Mouse (Mus musculus) heart, adult 2 months (tissue): ENCODE data around the gene Tmem211. TPM values are rescaled to one million over a fixed set of nuclear protein-coding genes. Genes with fewer than 3 reads are reported as not detected.

Source experiments
- DNase-seq, 2 experiments: peaks; one replicate each; pipeline ENCODE4 v3.0.0; 2021
- H3K27ac ChIP-seq: fragments of 200-600 bp; 2 replicates; pipeline ENCODE4 v1.8.1; 2022
- H3K27me3 ChIP-seq: fragments of 200-500 bp; 2 replicates; pipeline ENCODE4 v1.6.1; 2012; ENCODE audit warnings: mild to moderate bottlenecking, low read length, inconsistent platforms, mixed read lengths; ENCODE audit not compliant: control insufficient read depth, insufficient read depth
- H3K36me3 ChIP-seq: fragments of 200-500 bp; 2 replicates; pipeline ENCODE4 v1.6.1; 2012; ENCODE audit warnings: low read length, inconsistent platforms; ENCODE audit not compliant: control insufficient read depth, insufficient read depth
- H3K4me1 ChIP-seq: fragments of 200-500 bp; 2 replicates; pipeline ENCODE4 v1.6.1; 2011; ENCODE audit warnings: low read length; ENCODE audit not compliant: control insufficient read depth, insufficient read depth
- H3K4me3 ChIP-seq: fragments of 200-600 bp; 2 replicates; pipeline ENCODE4 v1.8.1; 2022
- H3K79me2 ChIP-seq: fragments of 200-500 bp; replicated peaks from 2 replicates; pipeline ENCODE4 v1.6.1; 2012; ENCODE audit warnings: mild to moderate bottlenecking, inconsistent platforms, low read length, moderate library complexity, mixed read lengths; ENCODE audit not compliant: control insufficient read depth, insufficient read depth
- H3K9ac ChIP-seq: fragments of 200-500 bp; 2 replicates; pipeline ENCODE4 v1.6.1; 2012; ENCODE audit warnings: low read depth, mild to moderate bottlenecking, control low read depth, inconsistent platforms, low read length, mixed read lengths
- CTCF ChIP-seq: fragments of 200-600 bp; IDR thresholded peaks from 2 replicates; pipeline ENCODE4 v1.8.1; 2022; ENCODE audit warnings: antibody characterized with exemption, mild to moderate bottlenecking, moderate library complexity
- EP300 ChIP-seq: fragments of 200-500 bp; IDR thresholded peaks from 2 replicates; pipeline ENCODE4 v1.6.1; 2011; ENCODE audit warnings: low read depth, low read length, control low read depth; ENCODE audit not compliant: insufficient read depth
- POLR2A ChIP-seq: fragments of 200-500 bp; IDR thresholded peaks from 2 replicates; pipeline ENCODE4 v1.6.1; 2011; ENCODE audit warnings: mild to moderate bottlenecking, low read depth, low read length, control low read depth; ENCODE audit not compliant: insufficient read depth
- WGBS: fragments of 180-500 bp; shearing (Covaris S2); methylation state at CpG from one replicate; pipeline ENCODE4 v1.1.7; 2018; 5-methylcytosine and 5-hydroxymethylcytosine counted together
- intact Hi-C: fragments of 180-260 bp; cut with DNase I; formaldehyde crosslinking; loops from one replicate; pipeline ENCODE4 v1.15.1; 2025
- polyA plus RNA-seq: library from polyadenylated mRNA; depleted of rRNA; stranded (reverse); fragments of >200 nt; gene quantifications from 2 replicates; pipeline ENCODE4 v1.2.3, GENCODE M21; 2012
- total RNA-seq, 2 experiments: library from RNA; stranded (reverse); gene quantifications; 2 replicates each; pipeline ENCODE4 v1.2.3; 2021

Gene Tmem211
- total and polyA plus RNA-seq, 3 experiments = not detected

DNA sequence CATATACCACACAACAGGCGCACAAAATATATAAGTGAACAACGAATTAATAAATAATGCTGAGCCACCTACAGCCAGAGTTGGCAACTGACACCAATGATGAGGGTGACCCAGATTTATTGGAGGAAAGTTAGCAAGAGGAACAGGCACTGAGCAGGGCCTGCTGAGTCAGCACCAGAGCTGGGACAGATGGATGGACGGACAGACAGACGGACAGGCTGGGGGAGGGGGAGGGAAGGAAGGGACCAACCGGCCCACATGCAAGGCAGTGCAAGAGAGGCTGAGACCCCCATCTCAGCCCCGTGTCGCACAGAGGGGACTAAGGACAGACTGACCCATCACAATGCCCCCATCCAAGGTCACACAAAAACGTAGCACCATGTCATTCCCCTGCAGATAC lies 12.7 kb upstream of the Tmem211 start:
- TF ChIP-seq CTCF (no peak), POLR2A (no peak), EP300 (no peak)
- H3K4me3 ChIP-seq = no peak overlapping the region; the same call in 1 of the 2 replicates
- no peak overlapping the region for H3K9ac ChIP-seq
- H3K4me1 ChIP-seq = peaks cover 45% of the 10 kb centered on the region
- no peaks in the 10 kb centered on the region for H3K79me2 ChIP-seq
- no peaks in the 10 kb centered on the region; the same call in none of the 2 replicates for H3K36me3 ChIP-seq
- H3K27ac ChIP-seq = peak overlapping the region; percentile 70
- 60% methylated on average over 8 of the region's 8 CpGs for WGBS
- DNase-seq = no peak
- H3K27me3 ChIP-seq = no peaks in the 10 kb centered on the region
- intact Hi-C loops = no loop called here

DNA sequence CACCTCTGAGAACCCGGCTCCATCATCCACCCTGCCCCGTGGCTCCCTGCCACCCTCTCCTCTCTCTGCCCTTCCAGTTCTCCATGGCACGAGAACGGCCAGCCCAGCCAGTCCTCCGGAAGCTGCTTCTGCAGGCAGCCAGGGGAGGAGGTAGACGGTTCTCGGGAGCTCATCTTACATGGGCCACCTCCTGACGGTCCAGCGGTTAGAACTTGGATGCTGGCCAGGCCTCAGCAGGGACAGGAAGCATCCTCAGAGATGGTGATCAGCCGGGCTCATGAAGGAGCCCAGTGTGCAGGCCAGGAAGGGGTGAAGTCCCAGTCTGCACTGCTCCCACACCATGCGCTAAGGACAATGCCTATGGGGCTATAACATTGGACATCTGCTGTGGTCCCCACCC lies 12.3 kb upstream of the Tmem211 start:
- WGBS = 24% methylated on average over 11 of the region's 11 CpGs
- Histone ChIP-seq H3K79me2 (no peaks in the 10 kb centered on the region), H3K27ac (peak overlapping the region; percentile 70), H3K4me3 (no peak overlapping the region; the same call in 1 of the 2 replicates), H3K27me3 (no peaks in the 10 kb centered on the region), H3K4me1 (peaks cover 44% of the 10 kb centered on the region), H3K36me3 (no peaks in the 10 kb centered on the region; the same call in none of the 2 replicates), H3K9ac (no peak overlapping the region)
- intact Hi-C loops = no loop called here
- TF ChIP-seq CTCF = no peak
- TF ChIP-seq EP300 = 0 out of 2 replicates have a peak, but pooled peaks have one; percentile 25
- DNase-seq = peak; percentile 57 to 71

DNA sequence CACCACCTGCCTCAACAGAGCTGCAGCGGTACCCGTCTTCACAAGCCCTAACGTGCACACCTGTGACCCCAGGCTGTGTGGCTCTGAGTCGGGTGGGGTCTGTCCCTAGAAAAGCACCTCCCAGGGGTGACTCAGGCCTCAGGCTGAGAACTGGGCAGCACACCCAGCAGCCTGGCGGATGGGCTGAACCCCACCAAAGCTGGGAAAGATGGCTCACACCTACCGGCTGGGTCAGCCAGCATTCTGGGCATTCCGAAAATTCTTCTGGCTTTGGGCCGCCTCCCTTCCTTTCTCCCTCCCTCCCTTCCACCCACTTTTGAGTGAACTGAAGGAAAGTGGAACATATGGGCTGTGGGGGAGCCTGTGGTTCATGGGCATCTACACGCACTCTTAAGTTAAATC lies 11.1 kb upstream of the Tmem211 start:
- Histone ChIP-seq H3K27ac (peak overlapping the region; percentile 70), H3K9ac (no peak overlapping the region), H3K36me3 (no peaks in the 10 kb centered on the region), H3K4me3 (no peak overlapping the region), H3K79me2 (no peaks in the 10 kb centered on the region), H3K4me1 (peaks cover 42% of the 10 kb centered on the region), H3K27me3 (no peaks in the 10 kb centered on the region)
- no peak for TF ChIP-seq CTCF
- TF ChIP-seq POLR2A = no peak
- 0 out of 2 replicates have a peak, but pooled peaks have one; percentile 7 for TF ChIP-seq EP300
- DNase-seq = no peak
- 52% methylated on average over 9 of the region's 9 CpGs for WGBS
- intact Hi-C loops = no loop called here

DNA sequence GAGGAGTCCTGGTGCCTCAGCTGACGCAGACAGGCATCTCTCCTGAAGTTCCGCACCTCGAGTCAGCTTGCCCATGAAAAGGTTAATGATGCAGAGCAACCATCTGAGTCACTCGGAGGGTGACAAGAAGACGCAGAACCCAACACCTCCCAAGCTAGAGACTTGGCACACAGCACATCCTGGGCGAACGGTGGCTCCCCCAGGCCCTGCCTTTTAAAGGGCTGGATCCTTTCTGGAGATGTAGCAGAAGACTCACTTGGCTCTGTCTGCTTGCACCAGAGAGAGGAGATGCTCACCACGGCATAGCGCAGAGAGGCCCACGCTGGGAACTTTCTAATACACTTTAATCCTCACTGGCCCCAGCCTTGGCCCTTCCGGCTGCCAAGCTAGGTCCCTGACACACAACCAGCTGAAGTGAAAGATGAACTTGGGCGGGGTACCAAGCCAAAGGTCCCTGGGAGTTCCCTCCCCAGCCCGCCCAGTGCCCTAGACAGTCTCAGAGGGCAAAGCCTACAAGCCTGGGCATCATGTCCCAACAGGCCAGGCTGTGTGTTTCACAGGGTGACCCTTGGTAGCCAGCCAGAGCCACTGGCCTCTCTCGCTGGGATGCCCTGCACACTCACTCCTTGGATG lies 10.3 kb upstream of the Tmem211 start:
- no peaks in the 10 kb centered on the region for H3K79me2 ChIP-seq

DNA sequence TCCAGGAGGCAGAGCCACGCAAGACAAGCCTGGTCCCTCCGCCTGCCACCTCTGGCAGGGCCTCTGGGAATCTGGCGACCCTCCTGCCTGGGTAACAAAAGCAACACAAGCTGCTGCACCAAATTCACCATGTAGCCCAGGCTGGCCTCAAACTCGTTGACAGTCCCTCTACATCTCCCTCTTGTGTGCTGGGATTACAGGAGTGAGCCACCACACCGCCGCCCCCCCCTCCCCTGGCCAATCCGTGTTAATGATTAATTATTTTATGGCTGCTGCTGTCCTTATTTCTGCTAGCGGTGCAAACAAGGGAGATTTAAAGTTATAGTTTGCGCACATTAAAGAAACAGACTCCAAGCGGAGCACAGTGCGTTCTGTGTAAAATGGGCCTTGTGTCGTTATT lies 9.6 kb upstream of the Tmem211 start:
- no peak for DNase-seq
- WGBS = 85% methylated on average over 12 of the region's 12 CpGs
- Histone ChIP-seq H3K9ac (no peak overlapping the region), H3K27me3 (no peaks in the 10 kb centered on the region), H3K36me3 (no peaks in the 10 kb centered on the region), H3K79me2 (no peaks in the 10 kb centered on the region), H3K4me3 (no peak overlapping the region), H3K4me1 (peaks cover 33% of the 10 kb centered on the region), H3K27ac (peak overlapping the region; percentile 70)
- intact Hi-C loops = no loop called here
- TF ChIP-seq EP300 = no peak
- TF ChIP-seq CTCF = no peak
- no peak for TF ChIP-seq POLR2A

More for the DNA sequence above, 10.3 kb upstream of the Tmem211 start:
- H3K4me3 ChIP-seq = no peak overlapping the region
- intact Hi-C loops = no loop called here
- no peaks in the 10 kb centered on the region for H3K36me3 ChIP-seq
- peaks cover 35% of the 10 kb centered on the region for H3K4me1 ChIP-seq
- 44% methylated on average over 14 of the region's 14 CpGs for WGBS
- H3K27me3 ChIP-seq = no peaks in the 10 kb centered on the region
- H3K27ac ChIP-seq = peak overlapping the region; percentile 70
- peak in 1 of 2 experiments; percentile 43 for DNase-seq
- no peak overlapping the region for H3K9ac ChIP-seq
- TF ChIP-seq POLR2A = no peak
- no peak for TF ChIP-seq EP300
- no peak for TF ChIP-seq CTCF

DNA sequence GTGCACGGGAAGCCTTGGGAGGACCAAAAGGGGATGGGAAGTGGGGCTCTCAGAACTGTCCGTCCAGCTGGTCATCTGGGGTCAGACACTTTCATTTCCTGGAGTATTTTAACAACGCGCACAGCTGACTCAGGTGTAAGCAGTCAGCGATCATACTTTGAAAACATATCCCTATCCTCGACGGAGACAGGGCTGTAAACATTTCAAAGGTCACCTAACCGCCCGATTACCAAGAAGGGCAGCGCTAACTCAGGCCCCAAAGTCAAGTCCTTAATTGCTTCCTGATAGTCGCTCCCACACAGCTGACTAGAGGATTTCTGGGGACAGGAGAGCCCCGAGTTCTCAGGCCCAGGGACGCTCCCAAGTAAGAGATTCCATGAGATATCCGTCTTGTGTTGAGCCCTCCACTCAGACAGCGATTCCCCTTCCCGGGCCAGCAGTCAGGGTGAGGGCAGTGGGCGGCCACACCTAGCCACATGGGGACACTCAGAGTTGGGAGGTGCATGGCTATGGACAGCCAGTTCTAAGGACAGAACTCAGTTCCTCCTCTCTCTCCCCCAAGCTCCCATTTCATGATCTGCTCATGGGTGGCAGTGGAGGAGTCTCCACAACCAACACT lies 8.0 kb upstream of the Tmem211 start:
- intact Hi-C loops = loop anchor here (1.0 kb wide), 1 partner anchor 9 kb away; no protein-coding TSS in a partner anchor
- H3K27ac ChIP-seq = peak overlapping the region; percentile 82
- peak overlapping the region; percentile 12; the same call in 1 of the 2 replicates for H3K4me3 ChIP-seq
- H3K4me1 ChIP-seq = peaks cover 25% of the 10 kb centered on the region
- peak overlapping the region; percentile 27 for H3K9ac ChIP-seq
- peak in 1 of 2 experiments; percentile 46 for DNase-seq
- no peaks in the 10 kb centered on the region for H3K27me3 ChIP-seq
- no peaks in the 10 kb centered on the region for H3K79me2 ChIP-seq
- H3K36me3 ChIP-seq = no peaks in the 10 kb centered on the region
- TF ChIP-seq CTCF (no peak), POLR2A (no peak), EP300 (no peak)
- WGBS = 46% methylated on average over 17 of the region's 17 CpGs
